Mouse (Mus musculus) embryonic facial prominence, embryonic 10.5 days (tissue): Measurements from ENCODE around the gene Wdr83os. TPM values are rescaled to one million over a fixed set of nuclear protein-coding genes. Genes with fewer than 3 reads are reported as not detected.
A peak's percentile ranks its signal among the peaks of the same experiment; 100 is the strongest.

ENCODE experiments used
- DNase-seq: peaks from one replicate; pipeline ENCODE4 v3.0.0-alpha.2; 2017; ENCODE audit warnings: low spot score
- H3K27ac ChIP-seq: fragments of 300-500 bp; sonication (generic); replicated peaks from 2 replicates; pipeline ENCODE4 v1.5.1; 2016; ENCODE audit warnings: mild to moderate bottlenecking
- H3K27me3 ChIP-seq: fragments of 300-500 bp; sonication (generic); replicated peaks from 2 replicates; pipeline ENCODE4 v1.6.1; 2016; ENCODE audit warnings: low read depth, mild to moderate bottlenecking; ENCODE audit not compliant: poor library complexity, severe bottlenecking
- H3K36me3 ChIP-seq: fragments of 300-500 bp; sonication (generic); replicated peaks from 2 replicates; pipeline ENCODE4 v1.6.1; 2016; ENCODE audit warnings: mild to moderate bottlenecking, moderate library complexity
- H3K4me1 ChIP-seq: fragments of 300-500 bp; sonication (generic); 2 replicates; pipeline ENCODE4 v1.6.1; 2016
- H3K4me3 ChIP-seq: fragments of 300-500 bp; sonication (generic); 2 replicates; pipeline ENCODE4 v1.5.1; 2016; ENCODE audit warnings: mild to moderate bottlenecking, moderate library complexity
- H3K9me3 ChIP-seq: fragments of 300-500 bp; sonication (generic); 2 replicates; pipeline ENCODE4 v1.6.1; 2016; ENCODE audit warnings: mild to moderate bottlenecking
- WGBS: fragments of 180-500 bp; shearing (Covaris S2); methylation state at CpG from one replicate; pipeline ENCODE4 v1.1.7; 2016; 5-methylcytosine and 5-hydroxymethylcytosine counted together
- polyA plus RNA-seq: library from polyadenylated mRNA; unstranded; fragments of >200 nt; fragmentation: Nextera tagmentation; extraction: Ambion mirVana; gene quantifications from 2 replicates; pipeline ENCODE4 v1.2.1, GENCODE M21; 2016

The Wdr83os gene
- polyA plus RNA-seq, 1 experiment from 2014 or later = 126 TPM

- no peak overlapping the region for H3K27ac ChIP-seq
- H3K9me3 ChIP-seq = no peaks in the 10 kb centered on the region
- peaks cover 63% of the 10 kb centered on the region for H3K36me3 ChIP-seq
- no peaks in the 10 kb centered on the region for H3K27me3 ChIP-seq
- no peak for DNase-seq
- H3K4me1 ChIP-seq = peaks cover 23% of the 10 kb centered on the region
- WGBS = 85% methylated on average over 7 of the region's 7 CpGs
- H3K4me3 ChIP-seq = no peak overlapping the region
These were observed 23.2 kb upstream of the Wdr83os start for GRCm38 (mm10) chr8:85057367-85057766.

DNA sequence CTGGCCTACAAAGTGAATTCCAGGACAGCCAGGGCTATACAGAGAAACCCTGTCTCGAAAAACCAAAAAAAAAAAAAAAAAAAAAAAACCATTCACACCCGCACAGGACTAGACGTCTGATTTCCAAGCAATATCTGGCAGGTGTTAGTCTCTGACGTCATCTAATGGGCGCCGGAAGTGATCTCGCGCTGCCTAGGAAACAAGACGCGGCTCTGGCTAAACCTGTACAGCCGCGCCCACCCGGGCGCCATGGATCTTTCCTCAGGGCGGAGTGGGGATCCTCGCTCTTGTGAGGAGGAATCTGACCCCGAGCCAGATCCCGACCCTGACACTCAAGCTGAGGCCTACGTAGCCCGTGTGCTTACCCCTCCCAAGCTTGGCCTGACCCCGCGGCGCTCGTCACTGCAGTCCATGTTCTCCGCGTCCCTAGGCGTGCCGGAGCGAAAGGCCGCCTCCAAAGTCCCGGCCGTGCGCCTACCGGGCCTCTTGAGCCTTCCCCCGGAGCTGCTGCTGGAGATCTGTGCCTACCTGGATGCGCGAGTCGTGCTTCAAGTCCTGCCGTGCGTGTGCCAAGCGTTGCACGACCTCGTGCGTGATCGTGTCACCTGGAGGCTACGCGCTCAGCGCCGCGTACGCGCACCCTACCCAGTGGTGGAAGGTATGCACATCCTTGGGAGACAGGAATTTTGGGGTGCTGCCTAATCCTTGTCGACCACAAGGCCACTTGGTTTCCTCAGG lies 20.5 kb upstream of the Wdr83os start, which contains the start of gene Fbxw9:
Gene Fbxw9, plus strand, starts transcription at position 177 of the 738 bp plus-strand sequence.
- peak within 1 kb of the TSS; percentile 63 for H3K27ac ChIP-seq
- peak within 1 kb of the TSS; percentile 89 for H3K4me3 ChIP-seq
- no peaks in the 10 kb centered on the region for H3K9me3 ChIP-seq
- H3K36me3 ChIP-seq = peaks cover 49% of the 10 kb centered on the region
- peaks cover 23% of the 10 kb centered on the region for H3K4me1 ChIP-seq
- H3K27me3 ChIP-seq = no peaks in the 10 kb centered on the region
- peak; percentile 91 for DNase-seq
- 1% methylated on average over 53 of the region's 53 CpGs for WGBS

- DNase-seq = no peak
- Histone ChIP-seq H3K36me3 (peaks cover 47% of the 10 kb centered on the region), H3K27ac (no peak overlapping the region), H3K4me1 (peaks cover 17% of the 10 kb centered on the region), H3K9me3 (no peaks in the 10 kb centered on the region), H3K27me3 (no peaks in the 10 kb centered on the region), H3K4me3 (no peak overlapping the region)
- 92% methylated on average over 4 of the region's 4 CpGs for WGBS
These were observed 17.9 kb upstream of the Wdr83os start for GRCm38 (mm10) chr8:85062603-85063002.

DNA sequence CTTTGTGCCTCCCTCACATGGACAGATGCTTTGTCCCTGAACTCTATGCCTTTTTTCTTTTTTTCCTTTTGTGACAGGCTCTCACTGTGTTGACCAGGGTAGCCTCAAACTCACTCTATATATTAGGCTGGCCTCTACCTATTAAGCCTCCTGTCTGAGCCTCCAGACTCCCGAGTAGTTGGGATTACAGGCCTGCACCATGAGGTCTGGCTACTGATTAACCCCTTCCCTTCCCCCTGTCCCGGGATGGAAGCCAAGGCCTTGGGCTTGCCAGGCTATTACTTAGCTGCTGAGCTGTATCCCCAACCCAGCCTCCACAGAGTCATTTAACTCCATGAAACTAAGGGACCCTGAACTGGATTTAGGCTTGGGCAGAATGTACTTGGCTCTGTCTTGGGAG lies 15.3 kb upstream of the Wdr83os start:
- Histone ChIP-seq H3K27ac (no peak overlapping the region), H3K9me3 (no peaks in the 10 kb centered on the region), H3K36me3 (peaks cover 46% of the 10 kb centered on the region), H3K27me3 (no peaks in the 10 kb centered on the region), H3K4me1 (peaks cover 17% of the 10 kb centered on the region), H3K4me3 (no peak overlapping the region)
- 47% methylated on average over 2 of the region's 2 CpGs for WGBS
- DNase-seq = no peak

- WGBS = 93% methylated on average over 2 of the region's 2 CpGs
- Histone ChIP-seq H3K27ac (no peak overlapping the region), H3K9me3 (no peaks in the 10 kb centered on the region), H3K4me1 (peaks cover 12% of the 10 kb centered on the region), H3K4me3 (no peak overlapping the region), H3K27me3 (no peaks in the 10 kb centered on the region), H3K36me3 (peaks cover 42% of the 10 kb centered on the region)
- no peak for DNase-seq
These were observed 13.4 kb upstream of the Wdr83os start for GRCm38 (mm10) chr8:85067155-85067554.

DNA sequence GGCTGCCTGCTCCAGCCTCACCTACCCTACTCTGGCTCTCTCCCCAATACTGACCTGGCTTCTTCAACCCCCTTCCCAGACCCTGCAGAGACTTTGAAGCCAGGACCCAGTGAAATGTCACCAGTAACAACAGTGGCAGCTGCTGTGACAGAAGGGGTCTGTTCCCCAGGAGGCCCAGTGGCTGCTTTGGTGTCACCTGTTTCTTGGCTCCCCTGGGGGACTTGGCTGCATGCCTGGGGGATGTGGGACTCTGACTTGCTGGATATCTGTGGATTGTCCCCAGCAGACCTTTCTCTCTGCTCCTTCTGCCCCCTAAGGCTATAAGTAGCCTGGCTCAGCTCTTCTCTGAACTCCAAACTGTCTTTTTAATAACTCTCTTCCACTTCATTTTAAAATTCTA lies 12.6 kb upstream of the Wdr83os start, which contains the start of gene Gm5741:
Gene Gm5741, minus strand, starts transcription at position 1 of the 400 bp plus-strand sequence.
- H3K36me3 ChIP-seq = peaks cover 35% of the 10 kb centered on the region
- no peak for DNase-seq
- H3K4me3 ChIP-seq = no peak within 1 kb of the TSS
- H3K27me3 ChIP-seq = no peaks in the 10 kb centered on the region
- peaks cover 19% of the 10 kb centered on the region for H3K4me1 ChIP-seq
- H3K27ac ChIP-seq = no peak within 1 kb of the TSS
- H3K9me3 ChIP-seq = no peaks in the 10 kb centered on the region

GRCm38 (mm10) chr8:85071041-85071440 lies 9.5 kb upstream of the Wdr83os start:
- Histone ChIP-seq H3K36me3 (peaks cover 53% of the 10 kb centered on the region), H3K27me3 (no peaks in the 10 kb centered on the region), H3K4me3 (peak overlapping the region; percentile 94), H3K27ac (peak overlapping the region; percentile 97), H3K4me1 (peaks cover 23% of the 10 kb centered on the region), H3K9me3 (no peaks in the 10 kb centered on the region)
- no peak for DNase-seq
- 88% methylated on average over 5 of the region's 5 CpGs for WGBS

GRCm38 (mm10) chr8:85071514-85072281 lies 8.8 kb upstream of the Wdr83os start, which contains the start of gene Dhps:
Gene Dhps (plus strand): TSS chr8:85071757.
- Histone ChIP-seq H3K4me3 (peak within 1 kb of the TSS; percentile 94), H3K9me3 (no peaks in the 10 kb centered on the region), H3K27ac (peak within 1 kb of the TSS; percentile 97), H3K27me3 (no peaks in the 10 kb centered on the region), H3K36me3 (peaks cover 53% of the 10 kb centered on the region), H3K4me1 (peaks cover 23% of the 10 kb centered on the region)
- WGBS = under 1% methylated on average over 68 of the region's 68 CpGs
- peak; percentile 92 for DNase-seq

- DNase-seq = no peak
- Histone ChIP-seq H3K9me3 (no peaks in the 10 kb centered on the region), H3K27ac (peak overlapping the region; percentile 97), H3K36me3 (peaks cover 51% of the 10 kb centered on the region), H3K27me3 (no peaks in the 10 kb centered on the region), H3K4me3 (peak overlapping the region; percentile 94), H3K4me1 (peaks cover 23% of the 10 kb centered on the region)
- 45% methylated on average over 9 of the region's 9 CpGs for WGBS
These were observed 8.1 kb upstream of the Wdr83os start for GRCm38 (mm10) chr8:85072364-85072929.

DNA sequence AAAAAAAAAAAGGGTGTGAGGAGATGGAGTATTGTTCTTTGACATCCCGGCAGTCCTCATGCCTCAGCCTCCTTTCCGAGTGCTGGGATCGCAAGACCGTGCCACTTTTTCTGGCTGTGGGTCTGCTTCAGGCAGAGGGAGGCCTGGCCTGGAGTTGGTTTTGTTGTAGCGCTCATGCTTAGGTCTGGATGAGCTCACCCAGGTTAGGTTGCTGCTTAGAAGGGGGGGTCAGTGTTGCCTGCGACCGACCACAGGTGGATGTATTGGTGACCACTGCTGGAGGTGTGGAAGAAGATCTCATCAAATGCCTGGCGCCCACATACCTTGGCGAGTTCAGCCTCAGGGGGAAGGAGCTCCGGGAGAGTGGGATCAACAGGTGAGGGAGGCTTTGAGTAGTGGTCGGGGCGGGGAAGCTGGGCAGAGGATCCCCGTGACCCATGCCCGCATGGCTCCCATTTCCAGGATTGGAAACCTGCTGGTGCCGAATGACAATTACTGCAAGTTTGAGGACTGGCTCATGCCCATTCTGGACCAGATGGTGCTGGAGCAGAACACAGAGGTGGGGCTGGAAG lies 7.4 kb upstream of the Wdr83os start:
- WGBS = 93% methylated on average over 15 of the region's 15 CpGs
- DNase-seq = no peak
- Histone ChIP-seq H3K27me3 (no peaks in the 10 kb centered on the region), H3K36me3 (peaks cover 50% of the 10 kb centered on the region), H3K27ac (no peak overlapping the region), H3K4me3 (peak overlapping the region; percentile 94), H3K9me3 (no peaks in the 10 kb centered on the region), H3K4me1 (peaks cover 23% of the 10 kb centered on the region)

GRCm38 (mm10) chr8:85074167-85074566 lies 6.4 kb upstream of the Wdr83os start:
- H3K4me3 ChIP-seq = no peak overlapping the region

DNA sequence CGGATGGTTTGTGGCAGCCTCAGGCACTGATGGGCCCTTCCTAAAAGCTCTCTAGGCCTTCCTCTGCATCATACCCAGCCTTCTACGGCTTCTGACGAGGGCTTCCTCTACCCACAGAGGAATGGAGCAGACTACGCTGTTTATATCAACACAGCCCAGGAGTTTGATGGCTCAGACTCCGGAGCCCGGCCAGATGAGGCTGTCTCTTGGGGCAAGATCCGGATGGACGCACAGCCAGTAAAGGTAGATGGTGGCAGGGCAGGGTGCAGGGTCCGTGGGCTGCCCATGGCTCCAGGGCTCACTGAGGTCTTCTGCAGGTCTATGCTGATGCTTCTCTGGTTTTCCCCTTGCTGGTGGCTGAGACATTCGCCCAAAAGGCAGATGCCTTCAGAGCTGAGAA lies 5.9 kb upstream of the Wdr83os start:
- H3K4me1 ChIP-seq = peaks cover 29% of the 10 kb centered on the region
- H3K4me3 ChIP-seq = no peak overlapping the region
- H3K9me3 ChIP-seq = no peaks in the 10 kb centered on the region
- no peak for DNase-seq
- no peak overlapping the region for H3K27ac ChIP-seq
- H3K27me3 ChIP-seq = no peaks in the 10 kb centered on the region
- peaks cover 64% of the 10 kb centered on the region for H3K36me3 ChIP-seq
- 92% methylated on average over 10 of the region's 10 CpGs for WGBS

More at GRCm38 (mm10) chr8:85074167-85074566, 6.4 kb upstream of the Wdr83os start:
- Histone ChIP-seq H3K4me1 (peaks cover 25% of the 10 kb centered on the region), H3K36me3 (peaks cover 61% of the 10 kb centered on the region), H3K9me3 (no peaks in the 10 kb centered on the region), H3K27ac (no peak overlapping the region), H3K27me3 (no peaks in the 10 kb centered on the region)
- DNase-seq = no peak
- WGBS = 83% methylated on average over 10 of the region's 10 CpGs
